Mouse (Mus musculus): ENCODE results near the gene Tbl1xr1. TPM values are rescaled to one million over a fixed set of nuclear protein-coding genes. Genes with fewer than 3 reads are reported as not detected.

Tbl1xr1 gene
- polyA plus RNA-seq, 1 experiment from 2014 or later, result 29.0 TPM

DNA sequence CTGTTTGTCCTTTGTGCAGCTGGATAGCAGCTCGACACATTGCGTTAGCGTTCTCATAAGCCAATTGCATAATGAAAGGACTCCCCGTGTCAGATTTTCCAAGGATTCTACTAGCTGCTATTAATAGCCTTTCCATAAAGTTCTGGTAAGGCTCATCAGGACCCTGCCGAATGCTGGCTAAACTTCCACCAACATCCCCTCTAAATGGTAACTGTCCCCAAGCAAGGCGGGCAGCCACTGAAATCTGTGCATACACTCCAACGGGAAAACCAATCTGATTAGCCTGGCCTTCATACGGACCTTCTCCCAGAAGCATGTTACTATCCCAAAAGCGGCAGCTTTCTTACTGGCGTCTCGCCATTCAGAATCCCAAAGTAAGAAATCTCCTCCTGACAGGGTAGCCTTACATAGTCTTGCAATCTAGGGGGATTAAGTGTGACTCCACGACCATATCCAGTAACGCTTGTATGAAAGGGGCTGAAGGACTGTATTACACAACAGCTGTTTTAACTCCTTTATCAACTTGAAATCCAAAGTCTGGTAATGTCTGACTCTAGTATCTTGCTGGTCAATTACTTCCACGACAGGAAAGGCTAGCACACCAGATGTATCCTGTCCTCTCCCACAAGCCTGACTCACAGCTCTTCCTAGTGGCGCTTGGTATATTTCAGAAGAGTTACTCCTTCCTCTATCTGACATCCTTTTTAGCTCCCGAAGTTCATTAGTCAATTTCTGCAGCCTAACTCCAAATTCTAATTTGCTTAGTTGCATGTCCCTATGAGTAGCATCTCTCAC is 161.9 kb downstream of the Tbl1xr1 start:
- 66% methylated on average over 16 of the region's 16 CpGs for WGBS
- H3K9me3 ChIP-seq, result no peaks in the 10 kb centered on the region
- no peaks in the 10 kb centered on the region for H3K36me3 ChIP-seq
- peak overlapping the region; percentile 67 for H3K27ac ChIP-seq
- H3K4me3 ChIP-seq, result no peak overlapping the region
- no peaks in the 10 kb centered on the region for H3K4me1 ChIP-seq
- no peak overlapping the region for H3K9ac ChIP-seq
- no peak overlapping the region for H3K4me2 ChIP-seq
- H3K27me3 ChIP-seq, result no peaks in the 10 kb centered on the region
- ATAC-seq (ENCODE audit: borderline replicate concordance, extremely low read depth, low FRiP score, low TSS enrichment), result no peak
